Mouse (Mus musculus) liver, postnatal 0 days (tissue): Measurements from ENCODE around the gene Phactr4. TPM values are rescaled to one million over a fixed set of nuclear protein-coding genes. Genes with fewer than 3 reads are reported as not detected.

Source experiments
- ATAC-seq: fragments of 200-750 bp; cut with Nextera tagmentation; 2 replicates; pipeline ENCODE4 v1.8.0; 2017; ENCODE audit warnings: mild to moderate bottlenecking, moderate library complexity
- DNase-seq: peaks from one replicate; pipeline ENCODE4 v3.0.0-alpha.2; 2016
- H3K27ac ChIP-seq: fragments of 300-500 bp; sonication (generic); 2 replicates; pipeline ENCODE4 v1.5.1; 2014; ENCODE audit warnings: antibody characterized with exemption, moderate library complexity, mild to moderate bottlenecking, low read depth
- H3K27me3 ChIP-seq: fragments of 300-500 bp; sonication (generic); 2 replicates; pipeline ENCODE4 v1.6.1; 2014; ENCODE audit warnings: low read length, control low read depth, mixed read lengths; ENCODE audit not compliant: insufficient read depth
- H3K36me3 ChIP-seq: fragments of 300-500 bp; sonication (generic); replicated peaks from 2 replicates; pipeline ENCODE4 v1.6.1; 2014; ENCODE audit warnings: mild to moderate bottlenecking, control low read depth, low read length, moderate library complexity, mixed read lengths; ENCODE audit not compliant: insufficient read depth
- H3K4me1 ChIP-seq: fragments of 300-500 bp; sonication (generic); 2 replicates; pipeline ENCODE4 v1.6.1; 2014; ENCODE audit warnings: antibody characterized with exemption, mild to moderate bottlenecking, control low read depth; ENCODE audit not compliant: insufficient read depth
- H3K4me2 ChIP-seq: fragments of 300-500 bp; sonication (generic); 2 replicates; pipeline ENCODE4 v1.6.1; 2014; ENCODE audit warnings: low read depth, mild to moderate bottlenecking, low read length, moderate library complexity, mixed read lengths
- H3K4me3 ChIP-seq: fragments of 300-500 bp; sonication (generic); 2 replicates; pipeline ENCODE4 v1.5.1; 2014; ENCODE audit warnings: low read depth, low read length
- H3K9ac ChIP-seq: fragments of 300-500 bp; sonication (generic); replicated peaks from 2 replicates; pipeline ENCODE4 v1.6.1; 2014; ENCODE audit warnings: mild to moderate bottlenecking, moderate library complexity
- H3K9me3 ChIP-seq: fragments of 300-500 bp; sonication (generic); 2 replicates; pipeline ENCODE4 v1.6.1; 2016; ENCODE audit warnings: mild to moderate bottlenecking, control low read depth, low read length, mixed read lengths
- CTCF ChIP-seq: sonication (generic); IDR thresholded peaks from 2 replicates; pipeline ENCODE4 v1.5.1; 2016; ENCODE audit warnings: antibody characterized with exemption, low read depth
- EP300 ChIP-seq: IDR thresholded peaks from 2 replicates; pipeline ENCODE4 v1.6.1; 2016; ENCODE audit warnings: antibody characterized with exemption, low read depth, mild to moderate bottlenecking
- WGBS: fragments of 180-500 bp; shearing (Covaris S2); extraction: QIAGEN DNeasy Blood & Tissue Kit; methylation state at CpG from one replicate; pipeline ENCODE4 v1.1.7; 2014; ENCODE audit not compliant: insufficient replicate concordance; 5-methylcytosine and 5-hydroxymethylcytosine counted together
- polyA plus RNA-seq: library from polyadenylated mRNA; unstranded; fragments of >200 nt; fragmentation: Nextera tagmentation; extraction: Ambion mirVana; gene quantifications from 2 replicates; pipeline ENCODE4 v1.2.1, GENCODE M21; 2015

Phactr4 gene
- polyA plus RNA-seq, 1 experiment from 2014 or later, result 7.7 TPM

DNA sequence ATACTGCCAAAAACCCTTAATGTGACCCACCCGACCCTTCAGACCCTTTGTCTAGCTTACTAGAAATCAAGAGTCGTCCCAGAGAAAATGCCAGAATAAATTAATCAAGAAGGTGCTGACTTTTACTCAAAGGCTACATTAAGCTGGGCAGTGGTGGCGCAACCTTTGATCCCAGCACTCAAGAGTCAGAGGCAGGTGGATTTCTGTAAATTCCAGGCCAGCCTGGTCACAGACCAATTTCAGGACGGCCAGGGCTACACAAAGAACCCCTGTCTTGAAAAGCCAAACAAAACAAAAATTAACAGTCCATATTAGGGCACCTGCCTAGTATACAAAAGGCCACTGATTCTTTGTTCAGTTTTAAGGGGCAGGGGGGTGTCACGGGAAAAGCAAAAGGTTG lies 95.8 kb downstream of the Phactr4 start:
- ATAC-seq, result no peak
- no peak overlapping the region for H3K4me2 ChIP-seq
- no peak overlapping the region for H3K4me3 ChIP-seq
- no peak for DNase-seq
- H3K4me1 ChIP-seq, result peaks cover 11% of the 10 kb centered on the region
- H3K27ac ChIP-seq, result no peak overlapping the region
- H3K9me3 ChIP-seq, result no peaks in the 10 kb centered on the region
- TF ChIP-seq EP300 (no peak), CTCF (no peak)
- H3K27me3 ChIP-seq, result no peaks in the 10 kb centered on the region
- H3K36me3 ChIP-seq, result peaks cover 20% of the 10 kb centered on the region
- no peak overlapping the region for H3K9ac ChIP-seq
- WGBS, result 69% methylated on average over 5 of the region's 5 CpGs

DNA sequence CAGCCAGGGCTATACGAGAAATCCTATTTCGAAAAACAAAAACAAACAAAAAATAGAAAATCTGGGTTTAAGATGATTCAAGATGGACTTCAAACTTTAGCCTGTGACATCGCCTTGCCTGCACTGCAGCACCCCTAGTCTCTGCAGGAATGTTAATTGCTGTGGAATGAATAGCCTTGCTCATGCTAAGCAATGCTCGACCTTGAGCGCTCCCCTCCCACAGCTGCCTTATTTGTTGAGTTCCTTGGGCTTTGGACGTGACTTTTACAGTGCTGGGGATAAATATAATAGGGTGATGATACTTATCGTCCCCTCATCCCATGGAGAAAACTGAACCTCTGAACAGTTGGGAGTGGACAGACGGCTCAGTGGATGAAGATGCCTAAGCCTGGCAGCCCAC lies 106.6 kb downstream of the Phactr4 start:
- no peak overlapping the region for H3K9ac ChIP-seq
- H3K9me3 ChIP-seq, result no peaks in the 10 kb centered on the region
- 82% methylated on average over 8 of the region's 8 CpGs for WGBS
- H3K27me3 ChIP-seq, result no peaks in the 10 kb centered on the region
- H3K4me3 ChIP-seq, result no peak overlapping the region
- ATAC-seq (no peak), DNase-seq (no peak)
- H3K4me2 ChIP-seq, result no peak overlapping the region
- H3K36me3 ChIP-seq, result peaks cover 43% of the 10 kb centered on the region
- no peak overlapping the region for H3K27ac ChIP-seq
- no peaks in the 10 kb centered on the region for H3K4me1 ChIP-seq
- TF ChIP-seq CTCF (no peak), EP300 (no peak)

- H3K4me3 ChIP-seq, result no peak overlapping the region
- H3K9me3 ChIP-seq, result no peaks in the 10 kb centered on the region
- TF ChIP-seq CTCF (no peak), EP300 (no peak)
- H3K4me1 ChIP-seq, result peaks cover 9% of the 10 kb centered on the region
- H3K27ac ChIP-seq, result no peak overlapping the region
- WGBS, result 82% methylated on average over 5 of the region's 5 CpGs
- H3K27me3 ChIP-seq, result no peaks in the 10 kb centered on the region
- no peak overlapping the region for H3K4me2 ChIP-seq
- ATAC-seq (no peak), DNase-seq (no peak)
- no peak overlapping the region for H3K9ac ChIP-seq
- H3K36me3 ChIP-seq, result peaks cover 38% of the 10 kb centered on the region
These were observed 109.7 kb downstream of the Phactr4 start for GRCm38 (mm10) chr4:132312627-132313026.

- Histone ChIP-seq H3K36me3 (peaks cover 35% of the 10 kb centered on the region), H3K4me2 (no peak overlapping the region), H3K4me1 (peaks cover 9% of the 10 kb centered on the region), H3K27me3 (no peaks in the 10 kb centered on the region), H3K9me3 (no peaks in the 10 kb centered on the region), H3K4me3 (no peak overlapping the region), H3K27ac (no peak overlapping the region), H3K9ac (no peak overlapping the region)
- WGBS, result 62% methylated on average over 3 of the region's 3 CpGs
- no peak for DNase-seq
- TF ChIP-seq EP300 (no peak), CTCF (no peak)
- no peak for ATAC-seq
These were observed 110.5 kb downstream of the Phactr4 start for GRCm38 (mm10) chr4:132311801-132312200.

DNA sequence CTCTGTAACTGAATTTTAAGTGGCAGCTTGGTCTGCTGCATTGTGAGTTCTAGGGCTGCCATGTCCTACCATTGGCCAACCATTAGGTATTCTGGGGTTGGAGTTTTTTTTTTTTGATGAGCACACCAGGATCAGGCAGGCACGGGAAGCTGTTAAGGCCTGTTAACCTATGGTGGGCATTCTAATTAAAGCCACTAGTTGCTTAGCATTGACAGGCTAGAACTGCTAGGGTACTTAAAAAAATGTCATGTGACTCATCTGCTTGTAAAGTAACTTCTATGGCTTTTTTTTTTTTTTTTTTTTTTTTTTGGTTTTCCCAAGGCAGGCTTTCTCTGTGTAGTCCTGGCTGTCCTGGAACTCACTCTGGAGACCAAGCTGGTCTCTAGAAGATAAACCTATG lies 111.1 kb downstream of the Phactr4 start:
- Histone ChIP-seq H3K27ac (no peak overlapping the region), H3K36me3 (peaks cover 33% of the 10 kb centered on the region), H3K4me1 (peaks cover 9% of the 10 kb centered on the region), H3K9ac (no peak overlapping the region), H3K9me3 (no peaks in the 10 kb centered on the region), H3K4me3 (no peak overlapping the region), H3K27me3 (no peaks in the 10 kb centered on the region), H3K4me2 (no peak overlapping the region)
- WGBS, result 67% methylated on average over 1 of the region's 1 CpGs
- TF ChIP-seq EP300 (no peak), CTCF (no peak)
- ATAC-seq (no peak), DNase-seq (no peak)

GRCm38 (mm10) chr4:132309849-132310472 lies 112.3 kb downstream of the Phactr4 start:
- Histone ChIP-seq H3K27me3 (no peaks in the 10 kb centered on the region), H3K36me3 (peaks cover 30% of the 10 kb centered on the region), H3K9ac (peak overlapping the region; percentile 81), H3K27ac (peak overlapping the region; percentile 71), H3K4me2 (peak overlapping the region; percentile 80), H3K9me3 (no peaks in the 10 kb centered on the region), H3K4me1 (peaks cover 12% of the 10 kb centered on the region), H3K4me3 (peak overlapping the region; percentile 79)
- WGBS, result 23% methylated on average over 10 of the region's 10 CpGs
- ATAC-seq (peak; percentile 9; the same call in 1 of the 2 replicates), DNase-seq (peak; percentile 62)
- TF ChIP-seq EP300, result no peak
- peak; percentile 80 for TF ChIP-seq CTCF
